Mouse (Mus musculus) 3134 (cell line): ENCODE data around the gene Guca1b.
A peak's percentile ranks its signal among the peaks of the same experiment; 100 is the strongest.
"Not testable (repeated sequence)": the region's sequence is repeated elsewhere in the genome, so short reads cannot be mapped to it uniquely, and the experiment has no call there.

Experiments used
- DNase-seq: peaks from one replicate; pipeline ENCODE4 v3.0.0-alpha.2; 2011; ENCODE audit warnings: low spot score; ENCODE audit not compliant: insufficient read length; ENCODE audit errors: extremely low read depth

Gene Guca1b

DNA sequence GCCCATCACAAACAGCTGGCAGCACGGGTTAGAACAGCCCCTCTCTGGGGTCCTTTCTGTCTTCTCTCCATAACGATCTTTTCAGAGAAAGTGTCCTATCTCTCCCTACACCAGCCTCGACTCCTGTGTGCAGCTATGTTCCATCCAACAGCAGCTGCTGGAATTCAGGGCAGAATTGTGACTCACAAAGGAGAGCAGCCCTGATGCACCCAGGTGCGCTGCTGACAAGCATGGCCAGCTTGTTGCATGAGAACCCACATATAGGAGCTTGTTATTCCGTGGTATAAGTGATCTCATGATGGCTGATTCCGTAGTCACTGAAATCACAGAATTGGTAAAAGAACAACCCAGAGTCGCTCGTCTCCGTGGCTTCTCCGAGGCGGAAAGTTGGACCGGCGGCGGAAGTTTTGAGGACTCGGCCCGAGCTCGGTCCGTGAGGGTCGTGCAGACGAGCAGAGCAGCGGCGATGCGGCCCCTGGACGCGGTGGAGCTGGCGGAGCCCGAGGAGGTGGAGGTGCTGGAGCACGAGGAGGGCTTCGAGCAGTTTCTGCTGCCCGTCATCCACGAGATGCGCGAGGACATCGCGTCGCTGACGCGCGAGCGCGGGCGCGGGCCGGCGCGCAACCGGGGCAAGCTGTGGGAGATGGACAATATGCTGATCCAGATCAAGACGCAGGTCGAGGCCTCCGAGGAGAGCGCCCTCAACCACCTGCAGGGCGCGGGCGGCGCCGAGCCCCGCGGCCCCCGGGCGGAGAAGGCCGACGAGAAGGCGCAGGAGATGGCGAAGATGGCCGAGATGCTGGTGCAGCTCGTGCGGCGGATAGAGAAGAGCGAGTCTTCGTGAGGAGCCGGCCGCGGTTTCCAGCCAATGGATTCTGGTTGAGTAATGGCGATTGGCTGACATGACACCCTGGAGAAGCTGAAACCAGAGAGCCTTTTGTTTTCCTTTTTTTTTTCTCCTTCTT is 25.0 kb downstream of the Guca1b start:
- DNase-seq: not testable (repeated sequence)

GRCm38 (mm10) chr17:47420195-47420594 is 35.0 kb downstream of the Guca1b start:
- DNase-seq: no peak

GRCm38 (mm10) chr17:47421566-47421965 is 36.4 kb downstream of the Guca1b start:
- no peak for DNase-seq

GRCm38 (mm10) chr17:47422616-47423015 is 37.4 kb downstream of the Guca1b start:
- not testable (repeated sequence) for DNase-seq

DNA sequence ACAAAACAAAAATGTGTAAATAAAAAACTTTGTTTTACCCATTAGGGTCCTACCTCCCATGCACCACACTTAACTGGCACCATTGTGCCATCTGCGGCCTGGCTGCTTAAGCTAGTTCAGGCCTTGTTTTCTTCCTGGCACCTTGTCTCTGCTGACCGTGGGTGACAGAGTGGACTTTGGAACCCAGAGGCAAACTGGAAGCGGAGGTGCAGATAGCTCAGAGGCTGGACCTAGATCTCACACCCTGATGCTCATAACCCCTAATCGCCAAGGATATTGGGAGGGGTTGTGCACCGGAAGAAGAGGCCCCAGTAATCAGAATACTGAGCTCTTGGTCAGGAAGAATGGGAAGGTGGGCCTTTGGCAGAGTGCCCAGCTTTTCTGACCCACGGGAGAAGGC is 39.0 kb downstream of the Guca1b start:
- no peak for DNase-seq

- DNase-seq: no peak
These were observed 42.1 kb downstream of the Guca1b start for GRCm38 (mm10) chr17:47427316-47427715.

DNA sequence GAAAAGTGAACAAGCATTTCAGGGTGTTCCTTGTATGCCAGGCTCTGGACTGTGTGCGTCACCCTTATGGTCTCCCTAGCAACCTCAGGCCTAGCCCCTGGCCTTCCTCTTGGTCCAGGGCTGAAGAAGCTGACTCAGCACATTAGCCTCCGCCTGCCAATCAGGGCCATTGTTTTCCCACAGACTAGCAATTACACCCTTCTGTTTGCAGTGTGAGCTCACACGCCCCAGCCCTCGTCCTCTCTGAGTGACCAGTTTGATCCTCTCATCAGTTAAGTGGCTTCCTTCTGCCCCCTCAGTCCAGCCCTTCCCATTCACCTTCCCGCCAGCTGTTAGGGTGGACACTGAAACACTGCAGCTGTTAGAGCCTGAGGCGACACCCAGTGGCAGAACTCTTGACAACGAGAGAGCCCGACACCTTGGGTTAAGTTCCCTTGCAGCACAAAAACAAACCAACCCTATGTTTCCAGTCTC is 43.7 kb downstream of the Guca1b start:
- no peak for DNase-seq

GRCm38 (mm10) chr17:47430815-47431214 is 45.6 kb downstream of the Guca1b start:
- DNase-seq: no peak

DNA sequence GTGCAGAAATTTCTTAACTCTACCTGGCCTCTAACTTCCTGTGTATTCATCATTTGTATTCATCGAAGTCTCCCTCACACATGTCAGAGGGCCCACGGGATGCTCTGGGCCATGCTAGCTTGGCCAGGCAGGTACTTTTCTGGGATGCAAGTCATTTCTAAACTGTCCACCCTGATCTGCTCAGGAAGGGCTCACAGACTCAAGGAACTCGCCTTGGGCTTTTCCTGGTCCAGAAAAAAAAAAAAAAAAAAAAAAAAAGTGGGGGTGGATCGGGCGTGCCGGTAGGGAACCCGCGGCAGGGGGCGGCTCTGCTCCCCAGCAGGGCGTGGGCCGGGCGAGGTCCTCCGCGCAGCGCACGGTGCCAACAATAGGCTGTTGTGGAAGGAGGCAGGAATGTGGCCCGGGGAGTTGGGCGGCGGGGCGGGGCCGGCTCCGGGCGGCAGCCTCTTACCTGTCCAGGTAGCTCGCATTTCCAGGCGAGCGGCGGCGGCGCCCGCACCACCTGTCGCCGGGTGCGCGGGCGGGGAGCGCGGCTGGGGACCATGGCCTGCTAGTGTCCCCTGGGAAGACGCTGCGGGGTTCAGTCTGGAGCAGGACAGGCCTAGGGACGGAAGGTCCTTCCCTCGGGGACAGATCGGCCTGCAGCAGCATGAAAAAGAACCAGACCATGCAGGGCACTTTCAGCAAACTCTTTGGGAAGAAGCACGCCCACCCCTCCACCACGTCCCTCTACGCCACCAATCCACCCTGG is 51.1 kb downstream of the Guca1b start, which contains the start of gene AI661453:
AI661453 (plus strand) TSS at position 460 of the 751 bp plus-strand sequence.
- DNase-seq: peak; percentile 42

GRCm38 (mm10) chr17:47436907-47437547 is 51.8 kb downstream of the Guca1b start, which contains the start of gene 1700001C19Rik:
Gene 1700001C19Rik (minus strand): TSS chr17:47437376.
- DNase-seq: peak; percentile 37

DNA sequence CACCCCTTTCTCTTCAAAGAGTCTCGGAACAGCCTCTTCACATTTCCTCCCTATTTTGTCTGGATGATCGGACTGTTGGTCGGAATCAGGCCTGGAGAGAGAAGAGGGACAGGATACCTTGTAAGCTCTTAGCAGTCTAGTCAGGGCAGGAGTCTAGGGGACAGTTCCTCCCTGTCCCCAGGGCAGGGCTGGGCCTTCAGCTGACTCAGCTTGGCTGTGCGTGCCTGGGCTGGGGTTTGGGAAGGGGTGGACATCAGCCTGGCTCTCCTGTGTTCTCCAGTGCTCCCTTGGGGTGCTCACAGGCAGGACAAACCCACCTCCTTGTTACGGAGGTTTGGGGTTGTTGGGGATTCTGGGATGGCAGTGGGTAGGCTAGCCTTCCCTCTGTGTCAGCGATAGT is 53.4 kb downstream of the Guca1b start:
- DNase-seq: no peak

- DNase-seq: peak; percentile 33
These were observed 54.3 kb downstream of the Guca1b start for GRCm38 (mm10) chr17:47439396-47440028.

GRCm38 (mm10) chr17:47440359-47440890 is 55.2 kb downstream of the Guca1b start:
- DNase-seq: no peak

- DNase-seq: no peak
These were observed 56.3 kb downstream of the Guca1b start for GRCm38 (mm10) chr17:47441296-47442051.

- no peak for DNase-seq
These were observed 57.1 kb downstream of the Guca1b start for GRCm38 (mm10) chr17:47442271-47442670.
